Mouse (Mus musculus) brain, embryonic 14.5 days (tissue): ENCODE measurements around the gene Oxa1l. TPM values are rescaled to one million over a fixed set of nuclear protein-coding genes. Genes with fewer than 3 reads are reported as not detected.

Experiments
- DNase-seq: peaks from one replicate; pipeline ENCODE4 v3.0.0-alpha.2; 2011; ENCODE audit warnings: low read depth
- CTCF ChIP-seq: fragments of 200-500 bp; IDR thresholded peaks from 2 replicates; pipeline ENCODE4 v1.5.1; 2012; ENCODE audit warnings: inconsistent platforms, mild to moderate bottlenecking, moderate library complexity, borderline replicate concordance; ENCODE audit not compliant: insufficient read depth, insufficient read length; ENCODE audit errors: extremely low read depth
- POLR2A ChIP-seq: fragments of 200-500 bp; IDR thresholded peaks from 2 replicates; pipeline ENCODE4 v1.6.1; 2012; ENCODE audit warnings: mild to moderate bottlenecking, inconsistent platforms, borderline replicate concordance; ENCODE audit not compliant: poor library complexity, insufficient read depth, insufficient read length, severe bottlenecking; ENCODE audit errors: extremely low read depth
- polyA plus RNA-seq: library from polyadenylated mRNA; depleted of rRNA; stranded (reverse); fragments of >200 nt; gene quantifications from 2 replicates; pipeline ENCODE4 v1.2.3, GENCODE M21; 2012

The Oxa1l gene
- polyA plus RNA-seq, 1 experiment: 98.0 TPM

DNA sequence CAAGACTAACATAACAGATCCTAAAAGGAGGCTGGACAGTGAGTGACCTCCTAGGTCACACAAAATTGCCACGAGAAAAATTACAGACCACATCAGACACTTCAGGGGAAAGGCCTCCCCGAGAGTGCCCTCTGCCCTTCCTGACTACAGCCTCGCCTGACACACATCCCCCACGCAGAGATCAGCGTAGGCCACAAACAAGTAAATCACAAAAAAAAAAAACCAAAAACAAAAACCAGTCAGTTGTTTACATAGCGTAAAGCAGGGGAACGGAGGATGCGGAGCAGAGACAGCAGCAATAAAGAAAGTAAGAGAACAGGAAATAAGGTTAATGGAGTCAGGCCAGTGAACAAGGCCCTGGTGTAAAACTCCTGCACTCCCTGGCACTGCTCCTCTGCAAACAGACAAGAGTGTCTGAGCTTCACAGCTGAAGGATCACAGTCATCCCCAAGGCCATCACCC, 38.3 kb downstream of the Oxa1l start:
- TF ChIP-seq POLR2A: no peak
- DNase-seq: no peak

DNA sequence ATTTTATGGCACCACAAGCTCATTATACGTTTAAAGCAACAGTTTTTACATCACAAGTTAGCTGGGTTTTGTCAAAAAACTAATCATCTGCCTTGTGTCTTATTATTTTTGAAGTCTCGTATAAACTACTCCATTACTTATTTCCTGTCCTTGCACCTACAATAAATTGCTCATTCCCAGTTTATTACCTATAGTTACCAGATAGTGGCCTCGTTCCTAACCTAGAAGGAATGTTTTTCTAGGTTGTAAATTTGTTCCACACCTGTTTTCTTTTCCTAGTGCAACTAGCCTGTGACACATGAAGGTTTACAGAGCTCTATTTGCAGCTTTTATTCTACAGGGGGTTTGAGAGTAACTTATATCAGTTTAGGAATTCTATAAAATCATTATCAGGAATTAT, 41.1 kb downstream of the Oxa1l start:
- TF ChIP-seq CTCF (no peak), POLR2A (no peak)
- no peak for DNase-seq

DNA sequence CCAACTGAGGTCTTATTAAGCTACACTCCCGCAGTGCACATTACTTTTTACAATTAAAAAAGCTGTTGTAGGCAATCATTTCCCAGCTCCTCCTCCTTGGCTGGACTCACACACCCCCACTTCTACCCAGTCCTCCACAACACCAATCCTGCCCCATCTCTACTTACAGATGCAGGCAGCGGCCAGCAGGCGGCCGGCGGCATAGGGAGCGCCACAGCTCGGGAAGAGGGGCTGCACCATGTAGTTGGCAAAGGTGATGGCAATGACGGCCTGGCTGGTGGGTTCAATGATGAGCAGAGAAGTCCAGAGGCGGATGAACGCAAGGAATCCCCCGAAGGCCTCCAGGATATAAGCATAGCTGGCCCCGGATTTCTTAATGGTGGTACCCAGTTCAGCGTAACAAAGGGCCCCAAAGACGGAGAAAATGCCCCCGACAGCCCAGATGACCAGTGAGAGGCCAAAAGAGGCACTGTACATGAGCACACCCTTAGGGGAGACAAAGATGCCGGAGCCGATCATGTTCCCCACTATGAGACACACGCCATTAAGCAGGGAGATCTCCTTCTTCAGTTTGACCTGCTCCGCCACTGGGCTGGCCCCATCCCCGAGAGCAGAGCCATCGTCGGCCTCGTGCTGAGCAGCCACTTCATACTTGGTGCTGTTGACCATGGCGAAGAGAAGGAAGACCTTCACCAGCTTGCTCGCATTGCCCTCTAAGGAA, 47.9 kb downstream of the Oxa1l start:
- TF ChIP-seq POLR2A: no peak
- peak; percentile 26; the same call in 1 of the 2 replicates for TF ChIP-seq CTCF
- no peak for DNase-seq

GRCm38 (mm10) chr14:54409057-54409645, 48.5 kb downstream of the Oxa1l start:
- DNase-seq: no peak
- TF ChIP-seq POLR2A: no peak
- no peak for TF ChIP-seq CTCF

GRCm38 (mm10) chr14:54409980-54410810, 49.6 kb downstream of the Oxa1l start:
- DNase-seq: no peak
- TF ChIP-seq POLR2A (no peak), CTCF (no peak)

DNA sequence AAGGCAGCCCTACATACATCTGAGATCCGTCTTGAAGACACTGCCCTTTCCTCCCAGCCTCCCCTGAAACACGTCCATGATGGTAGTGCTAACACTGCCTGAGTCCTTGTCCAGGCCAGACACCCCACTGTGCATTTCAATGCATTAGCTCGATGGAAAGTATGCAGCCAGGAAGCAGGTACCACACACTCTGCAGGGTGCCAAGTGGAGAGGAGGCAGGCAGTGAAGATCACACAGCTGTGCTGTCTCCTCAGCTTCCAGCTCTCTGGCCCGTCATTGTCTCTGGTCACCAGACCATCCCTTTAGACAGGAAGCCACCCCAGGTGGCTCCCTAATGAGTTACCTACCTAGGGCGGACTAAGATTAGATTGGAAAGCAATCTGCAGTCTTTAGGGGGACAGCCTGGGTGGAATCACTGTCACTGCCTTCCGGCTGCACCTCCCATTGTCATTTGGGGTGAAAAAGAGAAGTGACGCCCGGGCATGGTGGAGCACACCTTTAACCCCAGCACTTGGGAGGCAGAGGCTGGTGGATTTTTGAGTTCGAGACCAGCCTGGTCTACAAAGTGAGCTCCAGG, 51.5 kb downstream of the Oxa1l start:
- TF ChIP-seq CTCF (no peak), POLR2A (no peak)
- DNase-seq: no peak

DNA sequence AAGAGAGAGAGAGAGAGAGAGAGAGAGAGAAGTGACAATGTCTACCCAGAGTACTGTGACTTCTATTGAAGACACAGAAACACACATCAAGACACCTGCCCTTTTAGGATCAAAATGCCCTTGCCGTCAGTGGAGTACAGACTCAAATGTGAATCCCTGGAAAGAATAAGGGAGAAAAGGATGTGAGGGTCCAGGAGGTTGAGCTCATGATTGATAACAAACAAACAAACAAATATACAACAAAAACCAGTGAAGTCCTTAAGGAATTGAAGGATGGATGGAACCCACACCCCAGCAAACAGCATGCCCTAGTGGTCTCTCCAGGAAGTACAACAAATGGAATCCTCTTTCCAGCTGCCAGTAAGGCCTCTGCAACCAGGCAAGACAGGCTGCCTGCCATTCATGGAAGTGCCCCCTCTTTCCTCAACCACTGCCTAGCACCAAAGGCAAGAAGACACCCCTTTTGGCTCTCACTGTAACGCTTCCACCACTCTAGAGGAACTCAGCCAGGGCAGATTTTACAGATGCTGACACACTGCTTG, 52.1 kb downstream of the Oxa1l start:
- peak; percentile 72 for DNase-seq
- TF ChIP-seq CTCF (peak; percentile 74; the same call in 1 of the 2 replicates), POLR2A (no peak)

DNA sequence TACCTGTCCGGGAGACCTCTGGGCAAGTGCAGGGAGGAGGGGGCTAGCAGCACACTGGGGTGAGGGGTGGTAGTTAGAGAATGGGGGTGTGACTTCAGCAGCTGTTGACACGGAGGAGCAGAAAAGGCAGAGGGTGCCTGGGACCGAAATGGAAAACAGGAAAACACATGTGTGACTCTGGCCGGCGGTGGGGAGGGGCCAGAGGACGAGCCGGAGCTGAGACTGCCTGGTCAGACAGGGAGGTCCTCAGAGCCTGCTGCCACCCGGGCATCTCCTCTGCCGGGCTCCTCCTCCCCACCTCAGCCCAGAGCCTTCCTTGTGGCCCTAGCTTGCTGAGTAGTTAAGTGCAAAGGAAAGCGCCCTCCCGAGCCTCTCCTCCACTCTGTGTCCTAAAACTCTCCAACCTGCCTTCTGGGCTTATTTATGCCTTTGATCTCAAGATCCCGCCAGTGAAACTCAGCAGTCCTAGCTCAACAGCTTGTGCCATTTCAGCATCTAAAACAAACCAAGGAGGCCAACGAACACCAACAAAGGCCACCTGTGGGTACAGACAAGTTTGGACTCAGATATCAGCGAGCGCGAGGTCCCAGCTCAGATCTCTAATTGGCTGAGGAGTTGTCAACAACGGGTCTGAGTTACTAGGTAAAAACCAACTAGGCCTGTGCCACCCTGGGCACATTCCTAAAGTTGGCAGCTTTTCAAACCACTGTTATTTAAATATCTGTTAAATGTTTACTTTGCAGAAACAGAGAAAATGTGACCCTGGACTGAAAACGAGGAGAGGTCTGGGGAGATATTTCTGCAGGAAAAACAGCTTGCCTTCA, 53.5 kb downstream of the Oxa1l start:
- DNase-seq: no peak

GRCm38 (mm10) chr14:54415241-54416020, 54.8 kb downstream of the Oxa1l start:
- TF ChIP-seq CTCF: no peak
- no peak for DNase-seq

More for the DNA sequence above, 53.5 kb downstream of the Oxa1l start:
- no peak for TF ChIP-seq POLR2A
- no peak for TF ChIP-seq CTCF

- TF ChIP-seq CTCF (no peak), POLR2A (no peak)
- no peak for DNase-seq
These were observed 55.7 kb downstream of the Oxa1l start for GRCm38 (mm10) chr14:54416229-54416775.

GRCm38 (mm10) chr14:54416830-54417229, 56.2 kb downstream of the Oxa1l start:
- TF ChIP-seq CTCF (no peak), POLR2A (no peak)

More at GRCm38 (mm10) chr14:54416830-54417229, 56.2 kb downstream of the Oxa1l start:
- DNase-seq: no peak
